Mouse (Mus musculus): Measurements from ENCODE around the gene Phf19.
A peak's percentile ranks its signal among the peaks of the same experiment; 100 is the strongest.

Phf19 gene

DNA sequence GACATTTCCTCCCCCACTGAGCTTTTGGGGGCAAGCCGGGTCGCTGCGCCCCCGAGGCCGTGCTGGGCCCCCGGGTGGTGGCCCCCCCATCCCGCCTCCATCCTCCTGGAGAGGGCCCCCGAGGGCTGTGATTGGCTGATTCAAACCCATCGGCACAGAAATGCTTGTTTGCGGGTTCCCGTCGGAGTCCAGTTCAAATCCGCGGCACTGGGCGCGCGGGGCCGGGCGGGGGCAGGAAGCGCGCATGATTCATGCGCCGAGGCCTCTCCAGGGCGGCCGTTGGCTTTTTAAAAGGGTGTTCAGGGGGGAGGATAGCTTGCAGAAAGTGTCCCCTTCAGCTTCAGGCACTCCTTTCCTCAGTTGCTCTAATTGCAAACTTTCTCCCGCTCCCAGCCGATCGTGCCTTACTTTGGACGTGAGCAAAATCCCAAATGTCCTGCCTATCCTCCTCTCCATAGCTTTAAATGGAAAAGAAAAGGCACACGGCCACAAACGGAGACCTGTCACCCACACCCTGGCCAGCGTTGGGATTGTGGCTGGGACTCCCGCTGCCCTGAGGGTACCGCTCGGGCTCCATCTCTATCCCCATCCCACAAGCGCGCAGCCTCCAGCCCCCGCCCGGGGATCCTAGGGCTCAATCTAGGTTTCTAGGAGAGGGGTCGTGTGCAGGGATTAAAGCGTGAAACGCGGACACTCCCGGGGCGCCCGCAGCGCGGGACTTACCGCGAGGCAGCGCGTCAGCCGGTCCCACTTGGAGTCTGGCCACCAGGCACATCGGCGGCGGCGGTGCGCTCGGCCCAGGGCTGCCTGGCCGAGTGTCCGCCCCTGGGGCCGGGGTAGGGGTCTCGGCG is at the start of gene Phf19:
TSS of gene Phf19 (minus strand) at position 809 of the 851 bp plus-strand sequence.
- DNase-seq = peak; percentile 76 to 77

DNA sequence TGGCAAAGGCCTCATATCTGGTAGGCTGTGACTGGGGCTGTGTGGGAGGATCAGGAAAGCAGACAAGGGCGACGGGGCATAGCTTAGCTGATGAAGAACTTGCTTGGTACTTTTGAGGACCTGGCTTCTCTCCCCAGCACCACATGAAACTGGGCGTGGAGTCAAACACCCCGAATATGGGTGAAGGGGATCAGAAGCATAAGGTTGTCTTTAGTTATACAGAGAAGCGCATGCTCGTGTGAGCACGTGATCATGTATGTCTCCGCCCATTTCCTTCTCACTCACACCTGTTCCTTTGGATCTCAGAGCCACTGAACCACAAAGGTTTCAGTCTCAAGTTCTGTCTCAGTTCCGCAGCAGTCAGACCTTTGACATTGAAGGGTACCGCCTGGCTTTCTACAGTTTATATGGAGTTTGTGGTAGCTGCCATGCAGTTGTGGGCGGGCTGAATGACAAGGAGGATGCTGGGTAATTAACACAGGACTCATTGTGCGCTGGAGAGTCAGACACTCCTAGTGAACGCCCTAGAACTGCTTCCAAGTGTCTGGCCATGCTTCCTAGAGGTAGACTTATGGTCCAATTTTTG is 49.6 kb upstream of the Phf19 start:
- DNase-seq = peak; percentile 85 to 88

DNA sequence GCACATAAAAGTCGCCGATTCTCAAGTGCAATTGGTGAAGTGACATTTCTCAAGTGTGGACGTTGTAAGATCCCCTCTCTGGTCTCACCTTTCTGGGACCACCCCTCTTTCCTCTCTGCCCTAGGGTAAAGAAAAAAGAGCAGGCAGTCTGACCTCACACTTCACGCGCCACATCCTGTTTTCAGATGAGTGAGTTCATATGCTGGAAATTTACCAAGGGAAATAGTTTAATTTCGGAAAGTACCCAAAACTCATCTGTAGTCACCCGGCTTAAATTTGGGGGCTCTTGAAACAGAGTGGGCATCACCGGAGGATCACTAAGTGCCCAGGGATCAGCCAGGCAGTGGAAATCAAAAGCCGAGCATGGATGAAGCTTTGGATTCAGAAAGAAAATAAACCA is 49.1 kb upstream of the Phf19 start:
- DNase-seq = peak; percentile 76 to 78

DNA sequence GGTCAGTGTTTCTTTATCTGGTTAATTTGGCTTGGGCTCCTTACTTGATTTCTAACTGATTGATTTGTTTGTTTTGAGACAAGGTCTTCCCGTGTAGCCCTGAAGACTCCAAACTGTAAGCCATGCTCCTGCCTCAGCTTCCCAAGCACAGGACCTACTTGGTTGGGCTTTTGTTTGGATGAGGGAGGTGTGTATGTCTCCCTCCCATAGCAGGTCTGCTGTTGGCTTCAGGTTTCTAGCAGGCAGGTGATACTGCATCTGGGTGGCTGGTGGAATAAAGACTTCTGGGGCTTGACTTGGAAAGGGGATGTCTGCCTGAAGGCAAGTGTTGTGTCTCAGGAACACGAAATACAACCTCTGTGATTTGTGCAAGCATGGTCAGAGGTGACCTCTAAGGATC is 48.4 kb upstream of the Phf19 start:
- peak in 1 of 2 experiments; percentile 32 for DNase-seq

DNA sequence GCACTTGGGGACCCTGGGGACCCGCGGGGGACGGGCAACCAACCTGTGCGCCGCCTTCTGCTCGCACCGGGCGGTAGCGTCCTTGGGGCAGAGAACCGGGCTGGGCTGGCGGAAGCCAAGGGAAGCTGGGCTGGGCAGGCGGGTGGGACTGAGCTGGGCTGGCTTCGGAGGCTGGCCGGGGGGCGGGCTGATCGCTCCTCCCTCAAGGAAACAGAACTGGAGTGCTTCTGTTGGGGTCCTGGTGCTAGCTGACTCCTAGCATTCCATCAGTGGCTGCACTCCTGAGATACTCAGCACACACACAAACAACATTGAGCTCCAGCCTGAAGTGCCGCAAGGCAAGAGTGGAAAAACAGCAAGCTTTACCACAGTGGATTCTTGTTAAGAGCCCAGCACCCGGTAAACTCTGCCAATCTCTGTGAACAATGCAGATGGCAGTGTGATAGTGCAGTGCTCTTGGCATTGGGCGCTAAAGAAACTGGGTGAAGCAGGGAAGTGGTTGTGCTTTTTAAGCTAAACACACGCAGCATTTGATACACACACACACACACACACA is 47.7 kb upstream of the Phf19 start, which contains the start of gene Traf1:
TSS of gene Traf1 (minus strand) at position 292 of the 556 bp plus-strand sequence.
- peak; percentile 68 to 69 for DNase-seq

DNA sequence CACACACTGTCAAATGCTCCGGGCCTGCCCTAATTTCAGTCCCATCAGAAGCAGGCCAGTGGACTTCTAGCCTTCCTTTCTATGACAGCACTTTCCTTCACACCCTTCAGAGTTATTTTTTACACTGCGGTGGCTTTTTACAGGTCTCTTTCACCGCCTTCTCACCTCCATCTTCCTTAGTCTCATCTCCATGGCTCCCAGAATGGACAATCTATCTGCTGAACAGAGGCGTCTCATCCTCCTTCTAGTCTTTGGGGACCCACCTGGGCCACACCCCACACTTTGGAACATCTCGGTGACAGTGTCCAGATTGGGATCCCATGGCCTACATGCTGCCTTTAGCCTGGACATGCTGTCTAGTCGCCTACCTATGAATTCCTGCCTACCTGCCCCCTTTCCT is 47.1 kb upstream of the Phf19 start:
- DNase-seq = no peak

DNA sequence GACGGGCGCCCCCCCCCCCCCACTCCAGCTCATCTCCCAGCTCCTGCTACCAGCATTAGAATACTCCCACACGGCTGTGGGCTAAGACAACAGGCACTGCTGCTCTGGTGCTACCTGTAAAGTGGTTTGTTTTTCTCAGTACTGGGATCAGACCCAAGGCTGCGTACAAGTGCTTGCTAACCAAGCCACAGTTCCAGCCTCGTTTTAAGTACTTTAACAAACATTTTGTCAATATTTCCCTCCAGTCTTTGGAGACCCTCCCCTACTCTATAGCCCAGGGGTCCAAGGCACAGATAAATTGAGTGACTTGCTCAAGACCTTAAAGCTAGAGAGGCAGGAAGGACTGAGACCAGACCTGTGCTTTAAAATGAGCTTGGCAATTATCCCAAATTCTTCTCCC is 46.6 kb upstream of the Phf19 start:
- DNase-seq = no peak

DNA sequence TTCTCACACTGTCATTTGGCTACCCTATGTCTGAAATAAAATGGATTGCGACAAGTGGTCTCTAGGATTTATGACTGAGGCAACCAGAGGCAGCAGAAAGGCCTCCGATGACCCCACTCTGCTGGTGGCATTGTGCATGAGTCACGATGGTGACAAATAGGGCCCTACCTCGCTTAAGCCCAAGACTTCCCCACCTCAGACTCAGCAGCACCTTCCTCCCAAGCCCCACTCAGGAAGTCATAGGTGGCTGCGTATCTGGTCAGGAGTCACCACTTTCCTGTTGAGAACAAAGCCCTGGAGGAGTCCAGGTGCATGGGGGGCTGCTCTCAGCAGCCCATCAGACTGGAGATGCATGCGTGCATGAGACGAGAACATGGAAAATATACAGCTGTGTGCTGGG is 44.8 kb upstream of the Phf19 start:
- DNase-seq = peak; percentile 40 to 46

DNA sequence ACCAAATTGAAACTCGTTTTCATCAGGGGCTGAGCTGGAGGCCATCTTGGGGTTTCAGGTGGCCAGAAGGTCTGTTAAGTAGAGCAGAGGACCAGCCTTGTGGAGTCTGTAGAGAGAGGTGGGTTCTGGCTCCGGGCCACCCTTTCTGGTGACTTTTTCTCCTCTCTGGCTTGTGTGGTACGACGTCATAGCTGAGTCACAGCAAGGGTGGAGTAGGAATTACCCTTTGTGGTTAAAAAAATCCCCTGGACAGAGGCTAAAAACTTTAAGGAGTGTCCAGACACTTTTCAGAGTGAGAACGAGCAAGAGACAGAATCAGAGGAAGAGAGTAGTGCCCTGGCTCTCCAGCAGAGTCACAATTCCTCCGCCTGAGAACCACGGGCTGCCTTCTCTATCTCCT is 44.2 kb upstream of the Phf19 start:
- DNase-seq = peak; percentile 60 to 74

DNA sequence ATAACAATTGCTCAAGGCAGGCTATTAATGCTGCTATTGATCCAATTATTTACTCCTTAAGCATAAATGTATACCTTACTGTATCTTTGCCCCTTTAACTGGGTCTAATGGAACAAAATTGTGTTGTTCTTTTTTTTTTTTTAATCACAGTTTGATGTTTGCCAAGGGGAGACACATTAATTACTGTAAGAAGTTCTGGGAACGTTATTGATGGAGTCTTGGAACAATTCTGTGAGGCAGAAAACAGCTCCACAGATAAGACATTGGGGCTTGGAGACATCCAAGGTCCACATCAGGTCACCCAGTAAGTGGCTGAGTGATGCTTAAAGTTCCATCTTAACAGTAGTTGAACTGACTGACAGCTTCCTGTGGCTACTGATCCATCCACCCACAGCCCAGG is 43.6 kb upstream of the Phf19 start:
- no peak for DNase-seq

DNA sequence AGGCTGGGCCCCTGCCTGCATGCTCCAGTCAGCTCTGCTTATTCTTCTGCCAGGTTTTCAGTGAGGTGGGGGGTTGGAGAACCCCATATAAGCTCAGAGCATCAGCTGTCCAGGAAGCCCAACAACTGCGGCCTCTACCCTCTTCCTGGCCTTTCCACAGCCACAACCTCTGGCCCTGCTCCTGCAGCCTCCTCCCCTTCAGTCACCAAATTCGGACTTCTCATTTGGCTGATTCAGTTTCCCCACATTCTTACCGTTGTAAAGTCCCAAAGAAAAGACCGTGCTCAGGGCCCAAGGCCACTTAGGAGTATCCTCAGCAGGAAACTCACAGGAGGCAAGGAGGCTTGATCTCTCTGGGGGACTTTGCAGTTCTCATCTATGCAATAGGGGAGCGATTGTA is 43.1 kb upstream of the Phf19 start:
- no peak for DNase-seq

DNA sequence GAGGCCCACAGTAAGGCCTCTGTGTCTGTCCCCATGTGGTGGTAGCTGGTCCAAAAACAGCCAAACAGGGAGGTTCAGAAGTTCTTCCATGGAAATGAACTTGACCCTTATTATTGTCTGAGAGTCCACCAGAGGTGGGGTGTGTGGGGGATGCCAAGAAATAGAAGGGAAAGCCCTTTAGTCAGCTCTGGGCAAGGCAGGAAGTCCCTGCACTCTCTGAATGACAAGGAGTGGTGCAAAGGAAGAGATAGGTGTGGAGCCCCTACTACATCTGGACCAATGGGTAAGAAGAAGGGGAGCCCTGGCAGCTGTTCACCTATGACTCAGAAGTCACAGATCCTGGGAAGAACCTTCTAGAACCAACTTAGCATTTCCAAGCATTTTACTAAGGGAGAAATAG is 40.5 kb upstream of the Phf19 start:
- no peak for DNase-seq

DNA sequence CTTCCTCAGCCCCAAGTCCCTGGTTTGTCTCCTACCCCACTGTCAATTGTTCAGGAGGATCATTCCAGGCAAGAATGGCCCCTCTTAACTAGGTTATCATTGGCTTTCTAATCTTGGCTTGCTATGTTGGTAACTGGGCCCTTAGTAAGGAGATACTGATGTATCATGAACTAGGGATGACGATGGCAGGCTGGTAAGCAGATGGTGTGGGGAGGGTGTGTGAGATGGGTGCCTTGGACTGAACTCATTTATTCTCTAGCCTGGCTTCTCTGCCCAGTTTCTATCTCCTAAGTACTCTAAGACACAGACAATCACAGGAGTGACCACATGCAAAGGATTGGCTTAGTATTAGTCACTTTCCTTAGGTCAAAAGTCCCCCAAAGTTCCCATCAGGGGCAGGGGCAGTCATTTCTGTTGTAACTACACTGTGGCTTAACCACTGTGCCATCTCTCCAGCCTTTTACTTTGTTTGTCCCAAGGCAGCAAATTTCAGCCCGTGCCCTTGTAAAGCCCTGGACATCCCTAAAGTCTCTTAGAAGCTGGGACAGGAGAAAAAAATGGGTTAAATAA is 39.8 kb upstream of the Phf19 start:
- DNase-seq = no peak

DNA sequence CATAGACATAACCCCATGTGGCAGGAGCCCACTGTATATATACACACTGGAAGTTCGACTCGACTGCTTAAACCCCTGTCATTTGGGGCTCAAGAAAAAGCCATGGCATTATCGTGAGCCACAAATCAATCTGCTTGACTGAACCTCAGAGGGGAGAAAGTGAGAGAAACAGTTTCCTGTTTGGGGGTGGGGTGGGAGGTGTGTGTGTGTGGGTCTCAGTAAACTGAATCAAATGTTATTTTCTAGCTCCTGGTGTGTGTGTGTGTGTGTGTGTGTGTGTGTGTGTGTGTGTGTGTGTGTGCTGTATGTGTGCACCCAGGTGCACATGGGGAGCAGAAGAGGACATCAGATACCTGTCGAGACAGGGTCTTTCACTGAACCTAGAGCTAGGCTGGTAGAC is 39.2 kb upstream of the Phf19 start:
- DNase-seq = peak in 1 of 2 experiments; percentile 37

DNA sequence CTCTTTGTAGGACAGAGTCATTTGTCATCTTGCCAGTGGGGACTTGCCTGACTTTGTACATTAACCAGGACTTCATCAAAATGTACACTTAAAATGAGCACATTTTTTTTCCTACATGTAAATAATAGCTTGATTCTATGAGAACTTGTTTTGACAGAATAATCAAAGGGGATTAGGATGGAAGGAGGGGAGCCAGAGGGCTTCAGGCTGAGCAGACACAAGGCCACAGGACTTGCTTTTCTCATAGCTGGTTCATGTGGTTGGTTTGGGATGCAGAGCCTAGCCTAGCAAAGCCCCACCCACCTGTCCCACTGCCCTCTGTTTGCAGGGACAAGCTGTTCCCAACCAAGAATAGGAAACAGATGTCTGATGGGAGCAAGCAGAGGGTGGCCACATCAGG is 37.6 kb upstream of the Phf19 start:
- DNase-seq = no peak

DNA sequence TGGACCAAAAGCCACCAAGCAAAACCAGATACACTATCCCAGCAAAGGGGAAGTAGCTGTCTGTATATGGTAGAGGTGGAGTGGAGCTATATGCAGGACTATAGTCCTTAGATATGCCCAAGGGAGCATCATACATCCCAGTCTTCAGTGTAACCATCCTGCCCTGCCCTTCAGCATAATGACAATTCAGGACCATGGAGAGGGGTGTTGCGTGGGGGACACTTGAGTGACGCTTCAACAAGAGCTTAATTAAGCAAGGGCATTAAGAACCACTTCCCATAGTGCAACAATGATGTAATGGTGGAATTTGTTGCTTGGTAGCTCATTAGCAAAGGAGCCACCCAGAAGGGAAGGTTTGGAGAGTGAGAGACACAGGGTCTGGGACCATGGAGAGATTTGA is 34.8 kb upstream of the Phf19 start:
- DNase-seq = no peak

DNA sequence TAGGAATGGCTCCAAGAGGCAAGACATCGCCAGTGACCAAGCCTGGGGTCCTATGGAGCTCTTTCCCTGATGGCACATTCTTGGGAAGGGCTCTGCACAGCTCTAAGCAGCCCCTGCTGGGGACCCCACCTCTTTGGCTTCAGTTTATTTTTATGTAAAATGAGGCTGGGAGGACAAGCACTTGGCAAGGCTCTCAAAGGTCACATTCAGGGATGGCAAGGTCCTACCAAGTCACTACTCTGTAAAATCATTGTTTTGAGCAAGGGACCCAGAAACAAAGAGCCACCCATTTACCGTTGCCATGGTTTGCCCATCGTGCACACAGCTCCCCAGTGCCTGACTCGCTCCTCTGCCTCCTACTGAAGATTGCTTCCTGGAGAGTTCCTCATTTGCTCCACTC is 32.2 kb upstream of the Phf19 start:
- no peak for DNase-seq

DNA sequence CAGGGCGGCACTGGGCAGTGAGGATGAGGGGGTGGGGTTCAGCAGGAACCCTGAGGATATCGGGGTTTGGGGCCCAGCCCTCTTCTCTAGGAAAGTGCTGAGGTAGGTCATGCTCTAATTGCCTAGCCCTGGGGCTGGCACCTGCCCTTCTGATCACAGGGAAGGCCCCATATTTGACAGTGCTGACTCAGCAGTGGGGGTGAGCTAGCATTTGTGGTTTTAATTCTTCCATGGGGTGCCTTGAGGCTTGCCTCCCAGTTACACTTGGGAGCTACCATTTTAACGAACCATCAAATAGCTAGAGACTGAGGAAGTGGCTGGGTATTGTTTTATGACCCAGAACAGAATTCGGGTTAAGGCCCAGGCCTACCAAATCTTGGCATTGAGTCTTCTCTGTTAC is 31.8 kb upstream of the Phf19 start:
- no peak for DNase-seq

DNA sequence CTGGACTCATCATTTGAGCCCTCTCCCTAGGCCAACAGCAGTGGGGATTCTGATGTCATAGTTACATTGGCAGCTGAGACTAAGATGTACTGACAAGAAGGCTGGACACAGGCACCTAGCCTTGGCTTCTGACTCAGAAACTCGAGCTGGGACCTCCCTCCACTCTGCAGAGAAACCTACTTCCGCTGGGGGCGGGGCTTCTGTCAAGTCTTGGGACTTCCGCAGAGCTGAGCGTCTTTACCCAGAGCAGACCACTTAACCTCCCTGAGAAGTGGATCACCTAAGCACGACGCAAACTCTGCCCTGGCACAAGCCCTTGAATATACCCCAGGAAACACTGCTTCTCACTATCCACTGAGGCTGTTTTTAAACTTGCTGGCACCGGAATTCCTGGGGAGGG is 30.9 kb upstream of the Phf19 start:
- peak; percentile 93 to 94 for DNase-seq

DNA sequence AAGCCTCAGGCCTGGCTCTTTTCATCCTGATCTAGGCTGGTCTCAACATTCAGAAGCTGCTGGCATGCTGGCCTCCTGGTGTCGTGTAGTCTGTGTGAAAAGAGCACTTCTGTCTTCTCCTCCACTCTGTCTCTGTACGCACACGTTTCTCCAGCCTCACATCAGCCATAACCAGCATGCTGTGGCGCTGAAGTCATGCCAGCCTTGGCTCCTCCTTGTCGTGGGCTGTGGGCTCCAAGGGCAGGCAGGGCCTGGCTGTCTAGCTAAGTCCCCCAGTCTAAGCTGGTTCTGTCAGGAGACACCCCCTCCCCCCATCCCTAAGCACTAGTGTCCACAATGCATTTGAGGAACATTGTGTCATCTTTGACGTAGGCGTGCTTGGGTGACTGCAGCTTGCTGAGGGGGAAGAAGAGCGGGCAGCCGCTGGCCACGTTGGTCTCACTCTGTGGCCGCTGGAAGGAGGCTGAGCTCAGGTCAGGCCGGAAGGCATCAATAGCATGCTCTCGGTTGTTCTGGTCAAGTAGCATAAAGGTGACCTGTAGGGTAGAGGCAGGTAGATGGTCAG is 29.8 kb upstream of the Phf19 start:
- no peak for DNase-seq

DNA sequence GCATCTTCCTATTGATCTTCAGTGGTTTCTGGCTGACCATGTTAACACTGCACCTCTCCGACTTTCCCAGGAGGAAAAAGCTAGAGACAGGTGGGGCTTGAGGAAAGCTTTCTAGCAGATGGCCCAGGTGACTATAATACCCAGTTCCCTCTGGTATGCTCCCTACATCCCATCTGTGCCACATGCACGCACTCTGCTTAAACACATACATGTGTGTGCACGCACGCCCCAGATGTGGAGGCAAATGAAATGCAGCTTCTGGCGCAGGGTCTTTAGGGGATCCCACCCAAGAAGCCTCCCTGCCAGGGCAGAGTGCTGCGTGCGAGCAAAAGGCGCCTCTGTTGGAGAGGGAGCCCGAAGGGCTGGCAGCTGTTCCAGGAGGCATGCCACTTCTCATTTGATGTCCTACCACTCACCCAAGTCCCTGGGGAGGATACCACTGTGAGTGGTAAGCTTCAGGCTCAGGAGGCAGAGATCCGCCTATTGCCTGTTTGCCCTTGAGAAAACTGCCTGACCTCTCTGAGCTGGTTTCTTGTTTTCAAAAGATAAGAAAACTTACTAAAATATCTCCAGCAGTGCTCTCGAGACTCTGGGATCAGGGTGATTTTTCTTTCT is 27.3 kb upstream of the Phf19 start:
- peak; percentile 61 to 69 for DNase-seq

DNA sequence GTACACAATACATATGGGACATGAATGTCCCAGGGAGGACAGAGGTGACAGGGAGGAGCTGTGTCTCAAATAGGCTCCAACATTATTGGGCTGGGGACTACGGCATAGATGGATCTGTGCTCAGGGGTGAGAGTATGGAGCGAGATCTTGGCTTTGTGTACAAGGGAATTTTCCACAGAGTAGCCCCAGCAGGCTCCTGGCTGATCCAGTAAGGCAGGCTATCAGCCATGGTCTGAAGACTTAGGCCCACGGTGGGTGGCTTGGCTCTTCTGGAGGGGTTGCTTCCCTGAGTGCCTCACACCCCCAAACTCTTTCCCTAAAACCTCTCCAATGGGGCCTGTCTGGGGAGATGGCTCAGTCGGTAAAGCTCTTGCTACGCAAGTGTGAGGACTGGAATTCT is 26.4 kb upstream of the Phf19 start:
- DNase-seq = no peak
